Mouse (Mus musculus): ENCODE data around the gene Gtf3c4. TPM values are rescaled to one million over a fixed set of nuclear protein-coding genes. Genes with fewer than 3 reads are reported as not detected.
A peak's percentile ranks its signal among the peaks of the same experiment; 100 is the strongest.

Gene Gtf3c4
- total RNA-seq (2021), result 10 to 100 TPM; 38.5 to 39.9 TPM
- long read RNA-seq, experiment 1, full-length matches to known transcripts, result 23 of 35 reads
- long read RNA-seq, experiment 1, partial matches to known transcripts, result 4 of 35 reads
- long read RNA-seq, experiment 1, other reads (novel, unspliced or antisense), result 8 of 35 reads
- long read RNA-seq, experiment 2, full-length matches to known transcripts, result 15 of 19 reads
- long read RNA-seq, experiment 2, partial matches to known transcripts, result 1 of 19 reads
- long read RNA-seq, experiment 2, other reads (novel, unspliced or antisense), result 3 of 19 reads

GRCm38 (mm10) chr2:28840222-28840951 lies at the start of gene Gtf3c4, which contains the start of gene Ddx31:
Gene Gtf3c4 (minus strand): TSS chr2:28840360.
Gene Ddx31 (plus strand): TSS chr2:28840406.
- intact Hi-C loops (cut with DNase I), result loop anchor here (2.0 kb wide), 1 partner anchor 84 kb away; no protein-coding TSS in a partner anchor
- peak; percentile 95 to 96 for DNase-seq (ENCODE audit: low spot score in 2 of 2)

- DNase-seq (ENCODE audit: low spot score in 2 of 2), result no peak
- intact Hi-C loops (cut with DNase I), result no loop called here
Measured at GRCm38 (mm10) chr2:28884914-28885313, 44.8 kb upstream of the Gtf3c4 start.

GRCm38 (mm10) chr2:28882826-28883485 lies 42.8 kb upstream of the Gtf3c4 start:
- intact Hi-C loops (cut with DNase I), result no loop called here
- no peak for DNase-seq (ENCODE audit: low spot score in 2 of 2)

GRCm38 (mm10) chr2:28882047-28882446 lies 41.9 kb upstream of the Gtf3c4 start:
- intact Hi-C loops (cut with DNase I), result no loop called here
- no peak for DNase-seq (ENCODE audit: low spot score in 2 of 2)

- DNase-seq (ENCODE audit: low spot score in 2 of 2), result no peak
- intact Hi-C loops (cut with DNase I), result no loop called here
Measured at GRCm38 (mm10) chr2:28881275-28881674, 41.1 kb upstream of the Gtf3c4 start.

GRCm38 (mm10) chr2:28875554-28875953 lies 35.4 kb upstream of the Gtf3c4 start:
- DNase-seq (ENCODE audit: low spot score in 2 of 2), result peak in 1 of 2 experiments; percentile 15
- intact Hi-C loops (cut with DNase I), result no loop called here

- intact Hi-C loops (cut with DNase I), result no loop called here
- no peak for DNase-seq (ENCODE audit: low spot score in 2 of 2)
Measured at GRCm38 (mm10) chr2:28867495-28867894, 27.3 kb upstream of the Gtf3c4 start.

- DNase-seq (ENCODE audit: low spot score in 2 of 2), result no peak
- intact Hi-C loops (cut with DNase I), result no loop called here
Measured at GRCm38 (mm10) chr2:28863857-28864256, 23.7 kb upstream of the Gtf3c4 start.

GRCm38 (mm10) chr2:28860678-28861423 lies 20.7 kb upstream of the Gtf3c4 start:
- intact Hi-C loops (cut with DNase I), result no loop called here
- no peak for DNase-seq (ENCODE audit: low spot score in 2 of 2)

GRCm38 (mm10) chr2:28859303-28859702 lies 19.1 kb upstream of the Gtf3c4 start:
- intact Hi-C loops (cut with DNase I), result loop anchor here (5.0 kb wide), 1 partner anchor 102 kb away; no protein-coding TSS in a partner anchor
- no peak for DNase-seq (ENCODE audit: low spot score in 2 of 2)

- DNase-seq (ENCODE audit: low spot score in 2 of 2), result no peak
- intact Hi-C loops (cut with DNase I), result loop anchor here (5.0 kb wide), 1 partner anchor 98 kb away; no protein-coding TSS in a partner anchor
Measured at GRCm38 (mm10) chr2:28855773-28856172, 15.6 kb upstream of the Gtf3c4 start.

- no peak for DNase-seq (ENCODE audit: low spot score in 2 of 2)
- intact Hi-C loops (cut with DNase I), result no loop called here
Measured at GRCm38 (mm10) chr2:28852594-28852993, 12.4 kb upstream of the Gtf3c4 start.

GRCm38 (mm10) chr2:28848879-28849278 lies 8.7 kb upstream of the Gtf3c4 start:
- DNase-seq (ENCODE audit: low spot score in 2 of 2), result no peak
- intact Hi-C loops (cut with DNase I), result no loop called here

- intact Hi-C loops (cut with DNase I), result no loop called here
Measured at GRCm38 (mm10) chr2:28842042-28842441, 1.9 kb upstream of the Gtf3c4 start.

GRCm38 (mm10) chr2:28839501-28840221 lies 499 bp downstream of the Gtf3c4 start:
- DNase-seq (ENCODE audit: low spot score in 2 of 2), result no peak
- intact Hi-C loops (cut with DNase I), result loop anchor here (2.0 kb wide), 1 partner anchor 83 kb away; no protein-coding TSS in a partner anchor

More at GRCm38 (mm10) chr2:28842042-28842441, 1.9 kb upstream of the Gtf3c4 start:
- DNase-seq (ENCODE audit: low spot score in 2 of 2), result no peak

GRCm38 (mm10) chr2:28836181-28836940 lies 3.8 kb downstream of the Gtf3c4 start:
- intact Hi-C loops (cut with DNase I), result no loop called here
- DNase-seq (ENCODE audit: low spot score in 2 of 2), result peak in 1 of 2 experiments; percentile 41

GRCm38 (mm10) chr2:28829265-28829664 lies 10.9 kb downstream of the Gtf3c4 start:
- DNase-seq (ENCODE audit: low spot score in 2 of 2), result no peak
- intact Hi-C loops (cut with DNase I), result no loop called here

- peak; percentile 36 to 40 for DNase-seq (ENCODE audit: low spot score in 2 of 2)
Measured at GRCm38 (mm10) chr2:28818866-28819265, 21.3 kb downstream of the Gtf3c4 start.

More at GRCm38 (mm10) chr2:28818866-28819265, 21.3 kb downstream of the Gtf3c4 start:
- intact Hi-C loops (cut with DNase I), result no loop called here
